Mouse (Mus musculus): ENCODE data around the gene Ddx39. TPM values are rescaled to one million over a fixed set of nuclear protein-coding genes. Genes with fewer than 3 reads are reported as not detected.
A peak's percentile ranks its signal among the peaks of the same experiment; 100 is the strongest.

The Ddx39 gene
- polyA plus RNA-seq, 1 experiment from 2014 or later, result 142 TPM

DNA sequence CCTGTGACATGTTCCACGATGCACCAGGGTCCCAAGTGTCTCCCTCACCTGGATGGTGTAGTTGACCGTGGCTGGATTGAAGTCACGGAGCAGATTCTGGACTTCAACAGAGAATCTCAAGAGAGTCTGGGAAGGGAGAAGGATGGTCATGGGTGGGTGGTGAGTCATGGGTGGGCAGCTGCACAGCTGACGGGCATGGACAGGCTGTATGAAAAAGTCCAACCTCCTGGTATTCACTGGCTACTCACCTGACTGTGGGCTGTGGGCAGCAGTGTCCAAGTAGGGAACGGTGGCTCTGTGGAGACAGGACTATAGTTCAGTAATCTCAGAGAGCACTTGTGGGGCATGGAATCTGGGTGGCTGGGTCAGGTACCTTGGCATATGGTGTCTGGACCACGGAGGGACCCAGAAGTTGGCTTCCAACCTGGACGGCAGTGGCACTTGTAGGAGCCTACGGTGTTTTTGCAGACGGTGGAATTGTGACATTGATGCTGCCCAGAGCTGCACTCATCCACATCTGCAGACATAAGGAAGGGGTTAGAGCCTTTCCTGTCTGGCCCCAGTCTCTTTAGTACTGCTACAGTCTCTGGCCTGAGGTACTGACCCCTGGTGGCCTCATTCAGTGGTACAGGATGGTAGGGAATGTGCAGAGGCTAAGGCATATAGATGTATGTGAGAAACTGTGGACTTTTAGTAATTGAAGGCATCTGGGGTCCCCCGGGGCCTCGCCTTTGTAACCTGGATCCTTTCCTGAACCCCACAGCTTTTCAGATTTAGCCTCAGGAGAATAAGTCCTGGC, 14.2 kb downstream of the Ddx39 start:
- ATAC-seq (ENCODE audit: low FRiP score, low read depth), result 0 out of 2 replicates have a peak, but pooled peaks have one; percentile 8
- Histone ChIP-seq H3K4me3 (no peak overlapping the region), H3K27me3 (replicated peaks) (peaks cover 5% of the 10 kb centered on the region; the same call in 1 of the 2 replicates), H3K4me2 (replicated peaks) (no peak overlapping the region), H3K9me3 (no peaks in the 10 kb centered on the region), H3K36me3 (peaks cover 22% of the 10 kb centered on the region), H3K4me1 (no peaks in the 10 kb centered on the region), H3K27ac (no peak overlapping the region), H3K9ac (no peak overlapping the region)
- WGBS, result 81% methylated on average over 11 of the region's 11 CpGs

DNA sequence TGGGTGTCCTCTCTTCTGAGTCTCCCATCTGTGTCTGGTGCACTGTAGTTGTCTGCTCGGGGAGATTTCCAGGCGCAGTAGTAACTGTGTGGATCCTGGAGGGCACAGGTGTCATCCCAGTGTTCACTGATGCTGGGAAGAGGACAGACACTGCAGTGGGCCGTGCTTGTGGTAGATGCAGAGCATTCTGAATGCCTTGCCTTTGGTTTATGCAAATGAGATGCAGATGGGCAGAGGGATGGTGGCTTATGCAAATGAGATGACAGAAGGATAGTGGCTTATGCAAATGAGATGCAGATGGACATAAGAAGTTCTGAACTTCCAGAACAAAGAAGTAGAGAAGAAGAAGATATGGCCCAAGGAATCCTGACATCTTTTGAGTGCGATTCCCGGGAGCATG, 16.9 kb downstream of the Ddx39 start:
- no peak overlapping the region for H3K9ac ChIP-seq
- H3K4me1 ChIP-seq, result no peaks in the 10 kb centered on the region
- H3K4me3 ChIP-seq, result no peak overlapping the region
- WGBS, result 70% methylated on average over 5 of the region's 5 CpGs
- H3K27ac ChIP-seq, result no peak overlapping the region
- peaks cover 12% of the 10 kb centered on the region; the same call in 1 of the 2 replicates for H3K27me3 ChIP-seq (replicated peaks)
- H3K36me3 ChIP-seq, result no peaks in the 10 kb centered on the region
- ATAC-seq (ENCODE audit: low FRiP score, low read depth), result no peak
- H3K9me3 ChIP-seq, result no peaks in the 10 kb centered on the region
- H3K4me2 ChIP-seq (replicated peaks), result no peak overlapping the region

DNA sequence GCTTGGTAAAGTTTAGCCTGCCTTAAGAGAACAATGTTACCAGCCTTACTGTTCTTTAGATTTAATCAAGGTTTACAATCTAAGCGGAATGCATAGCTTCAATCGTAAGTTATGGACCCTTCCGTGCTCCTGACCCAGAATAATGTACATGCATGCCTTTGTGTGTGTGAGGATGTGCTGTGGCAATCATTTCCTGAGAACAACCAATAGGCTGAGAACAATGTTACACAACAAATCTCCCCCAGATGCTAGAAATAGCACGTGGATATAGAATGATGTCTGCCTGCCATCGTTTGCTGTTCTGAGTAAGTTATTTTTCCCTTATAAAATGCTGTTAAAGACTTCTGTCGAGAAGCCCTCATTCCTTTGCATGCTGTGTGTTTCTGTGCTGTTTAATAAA, 17.9 kb downstream of the Ddx39 start:
- 82% methylated on average over 6 of the region's 6 CpGs for WGBS
- Histone ChIP-seq H3K27ac (no peak overlapping the region), H3K9ac (no peak overlapping the region), H3K4me3 (no peak overlapping the region), H3K36me3 (no peaks in the 10 kb centered on the region), H3K4me2 (replicated peaks) (no peak overlapping the region), H3K27me3 (replicated peaks) (peaks cover 12% of the 10 kb centered on the region; the same call in 1 of the 2 replicates), H3K9me3 (no peaks in the 10 kb centered on the region), H3K4me1 (peaks cover 4% of the 10 kb centered on the region; the same call in 1 of the 2 replicates)
- ATAC-seq (ENCODE audit: low FRiP score, low read depth), result no peak

DNA sequence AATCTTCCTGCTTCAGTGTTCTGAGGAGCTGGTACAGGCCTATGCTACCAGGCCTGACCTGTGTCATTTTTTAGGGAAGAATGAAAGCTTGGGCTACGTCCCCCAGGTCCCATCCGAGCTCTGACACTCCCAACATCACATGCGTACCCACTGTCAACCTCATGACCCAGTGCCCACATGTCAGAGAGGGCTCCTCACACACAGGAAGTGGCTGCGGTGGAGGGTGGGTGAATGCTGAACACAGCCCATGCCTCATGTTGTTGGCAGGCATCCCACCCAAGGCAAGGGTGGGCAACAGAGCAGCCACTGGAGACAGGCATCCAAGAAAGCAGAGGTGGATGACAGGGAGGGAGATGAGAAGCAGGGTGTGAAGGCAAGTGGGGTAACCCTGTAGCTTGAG, 21.7 kb downstream of the Ddx39 start:
- H3K4me1 ChIP-seq, result peaks cover 14% of the 10 kb centered on the region
- H3K4me2 ChIP-seq (replicated peaks), result no peak overlapping the region
- no peak overlapping the region for H3K4me3 ChIP-seq
- H3K9ac ChIP-seq, result no peak overlapping the region
- peaks cover 37% of the 10 kb centered on the region for H3K27me3 ChIP-seq (replicated peaks)
- no peaks in the 10 kb centered on the region for H3K36me3 ChIP-seq
- no peak overlapping the region for H3K27ac ChIP-seq
- ATAC-seq (ENCODE audit: low FRiP score, low read depth), result no peak
- 90% methylated on average over 4 of the region's 4 CpGs for WGBS
- no peaks in the 10 kb centered on the region for H3K9me3 ChIP-seq

DNA sequence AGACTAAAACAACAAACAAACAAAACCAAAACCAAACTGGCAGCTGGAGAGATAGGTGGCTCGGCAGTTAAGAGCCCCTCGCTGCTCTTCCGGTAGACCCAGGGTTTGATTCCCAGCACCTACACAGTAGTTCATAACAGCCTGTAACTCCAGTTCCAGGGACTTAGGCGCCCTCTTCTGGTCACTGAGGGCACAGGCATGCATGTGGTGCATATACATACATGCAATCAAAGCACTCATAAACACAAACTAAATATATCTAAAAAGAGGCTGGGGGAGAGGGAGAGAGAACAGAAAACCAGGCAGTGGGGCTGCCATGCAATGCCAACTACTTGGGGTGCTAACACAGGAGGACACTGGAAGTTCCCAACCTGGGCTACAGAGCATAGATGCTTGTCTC, 22.4 kb downstream of the Ddx39 start:
- Histone ChIP-seq H3K4me3 (no peak overlapping the region), H3K4me1 (peaks cover 14% of the 10 kb centered on the region), H3K4me2 (replicated peaks) (no peak overlapping the region), H3K36me3 (no peaks in the 10 kb centered on the region), H3K9ac (no peak overlapping the region), H3K9me3 (no peaks in the 10 kb centered on the region), H3K27ac (no peak overlapping the region), H3K27me3 (replicated peaks) (peaks cover 43% of the 10 kb centered on the region)
- no peak for ATAC-seq (ENCODE audit: low FRiP score, low read depth)
- 85% methylated on average over 4 of the region's 4 CpGs for WGBS

DNA sequence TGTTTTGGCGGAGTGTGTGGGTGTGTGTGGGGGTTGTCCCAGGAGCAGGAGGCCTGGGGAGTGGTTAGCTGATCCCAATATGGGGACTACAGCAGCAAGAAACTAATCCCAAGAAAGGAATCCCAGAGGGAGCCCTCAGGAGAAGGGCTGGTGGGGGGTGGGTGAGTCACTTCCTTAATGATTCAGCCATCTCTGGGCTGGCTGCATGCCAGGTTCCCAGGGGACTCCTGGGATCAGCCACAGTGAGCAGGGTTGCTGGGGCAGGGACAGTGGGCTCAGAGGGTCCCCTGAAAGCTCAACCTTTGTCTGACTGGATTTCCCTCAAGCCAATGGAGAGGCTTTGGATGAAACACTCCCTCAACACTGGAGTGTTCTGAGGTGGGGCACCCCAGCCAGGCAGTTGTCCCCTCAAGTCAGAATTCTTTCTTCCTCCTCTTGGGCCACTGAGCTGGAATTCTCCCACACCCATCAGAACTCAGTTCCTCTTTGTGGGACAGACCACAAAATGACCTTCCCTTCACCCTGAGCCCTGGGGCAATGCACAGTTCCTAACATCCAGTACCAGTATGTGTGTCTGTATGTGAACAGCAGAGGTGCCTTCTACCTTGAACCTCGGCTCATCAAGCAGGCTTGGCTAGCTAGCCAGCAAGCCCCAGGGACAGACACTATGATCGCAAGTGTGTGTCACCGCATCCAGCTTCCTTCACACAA, 23.0 kb downstream of the Ddx39 start:
- H3K36me3 ChIP-seq, result no peaks in the 10 kb centered on the region
- H3K4me2 ChIP-seq (replicated peaks), result peak overlapping the region; percentile 18; the same call in 1 of the 2 replicates
- H3K4me3 ChIP-seq, result no peak overlapping the region
- no peak overlapping the region for H3K9ac ChIP-seq
- peaks cover 14% of the 10 kb centered on the region for H3K4me1 ChIP-seq
- no peak overlapping the region for H3K27ac ChIP-seq
- H3K9me3 ChIP-seq, result no peaks in the 10 kb centered on the region
- 79% methylated on average over 4 of the region's 4 CpGs for WGBS
- no peak for ATAC-seq (ENCODE audit: low FRiP score, low read depth)
- peaks cover 44% of the 10 kb centered on the region for H3K27me3 ChIP-seq (replicated peaks)

DNA sequence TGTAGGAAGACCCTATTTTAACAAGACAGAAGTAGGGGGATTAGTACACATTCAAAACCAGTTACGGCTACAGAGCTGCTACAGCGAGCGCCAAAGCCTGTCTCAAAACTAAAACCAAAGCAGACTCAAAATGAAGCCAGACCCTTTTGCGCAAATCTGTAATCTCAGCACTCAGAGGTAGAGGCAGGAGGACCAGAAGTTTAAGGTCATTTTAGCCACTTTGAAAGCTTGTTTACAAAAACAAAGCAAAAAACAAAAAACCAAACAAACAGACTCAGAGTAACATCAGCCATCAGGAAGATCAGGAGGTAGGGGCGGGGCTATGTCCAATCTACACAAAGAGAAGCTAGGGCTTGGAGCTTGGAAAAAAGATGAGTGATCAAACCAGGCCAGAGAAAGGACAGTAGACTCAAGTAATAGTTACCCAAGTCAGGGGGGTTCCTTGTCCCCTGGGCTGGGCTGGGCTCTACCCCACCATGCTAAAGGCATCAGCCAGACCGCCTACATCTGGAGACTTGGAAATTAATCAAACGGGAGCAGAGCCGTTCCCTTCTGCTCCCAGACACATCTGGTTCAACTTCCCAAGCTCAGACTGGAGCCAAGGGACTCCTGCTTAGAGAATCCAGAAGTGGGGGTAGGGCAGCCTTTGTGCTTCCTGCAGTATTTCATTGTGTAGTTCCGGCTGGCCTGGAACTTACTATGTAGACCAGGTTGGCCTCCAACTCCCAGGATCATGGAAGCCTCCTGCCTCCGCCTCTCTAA, 24.2 kb downstream of the Ddx39 start:
- ATAC-seq (ENCODE audit: low FRiP score, low read depth), result no peak
- Histone ChIP-seq H3K27ac (no peak overlapping the region), H3K9me3 (no peaks in the 10 kb centered on the region), H3K36me3 (no peaks in the 10 kb centered on the region), H3K27me3 (replicated peaks) (peaks cover 39% of the 10 kb centered on the region), H3K4me3 (no peak overlapping the region), H3K4me2 (replicated peaks) (0 out of 2 replicates have a peak overlapping the region, but pooled peaks have one; percentile 18), H3K9ac (no peak overlapping the region), H3K4me1 (peaks cover 14% of the 10 kb centered on the region)
- 79% methylated on average over 10 of the region's 10 CpGs for WGBS

DNA sequence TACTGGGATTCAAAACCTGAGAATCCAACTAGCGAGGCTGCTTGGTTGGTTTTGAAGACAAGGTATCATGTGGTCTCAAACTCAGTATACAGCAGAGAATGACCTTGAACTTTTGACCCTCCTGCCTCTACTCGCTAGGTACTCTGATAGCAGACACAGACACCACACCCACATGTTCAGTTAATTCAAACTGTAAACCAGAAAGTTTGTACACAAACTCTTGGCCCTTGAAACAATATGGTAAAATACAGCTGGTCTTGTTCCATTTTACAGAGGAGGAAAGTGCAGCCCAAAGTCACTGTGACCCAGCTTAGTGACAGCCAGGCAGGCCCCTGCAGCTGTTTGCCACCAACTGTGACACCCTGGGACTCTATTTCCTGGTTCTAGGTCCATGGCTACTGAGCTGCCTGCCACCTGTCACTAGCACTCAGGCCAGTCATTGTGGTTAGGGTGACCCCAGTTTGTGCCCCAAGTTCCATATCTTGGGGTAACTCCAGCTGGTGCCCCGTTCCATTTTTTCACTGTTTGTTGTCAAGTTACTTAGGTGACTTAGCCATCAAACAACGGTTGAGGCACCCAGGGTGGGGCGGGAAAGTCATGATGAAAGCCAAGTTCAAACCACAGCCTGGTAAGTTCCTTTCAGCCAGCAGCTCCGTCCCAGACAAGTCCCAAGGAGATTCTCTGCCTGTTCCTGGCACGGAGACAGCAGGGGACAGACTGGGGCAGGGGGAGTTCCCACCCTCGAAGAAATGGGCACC, 24.9 kb downstream of the Ddx39 start:
- Histone ChIP-seq H3K4me1 (peaks cover 14% of the 10 kb centered on the region), H3K4me3 (no peak overlapping the region; the same call in 1 of the 2 replicates), H3K27ac (no peak overlapping the region), H3K4me2 (replicated peaks) (peak overlapping the region; percentile 88; the same call in 1 of the 2 replicates), H3K27me3 (replicated peaks) (peaks cover 35% of the 10 kb centered on the region), H3K36me3 (no peaks in the 10 kb centered on the region), H3K9me3 (no peaks in the 10 kb centered on the region), H3K9ac (no peak overlapping the region)
- ATAC-seq (ENCODE audit: low FRiP score, low read depth), result no peak
- WGBS, result 40% methylated on average over 8 of the region's 8 CpGs

DNA sequence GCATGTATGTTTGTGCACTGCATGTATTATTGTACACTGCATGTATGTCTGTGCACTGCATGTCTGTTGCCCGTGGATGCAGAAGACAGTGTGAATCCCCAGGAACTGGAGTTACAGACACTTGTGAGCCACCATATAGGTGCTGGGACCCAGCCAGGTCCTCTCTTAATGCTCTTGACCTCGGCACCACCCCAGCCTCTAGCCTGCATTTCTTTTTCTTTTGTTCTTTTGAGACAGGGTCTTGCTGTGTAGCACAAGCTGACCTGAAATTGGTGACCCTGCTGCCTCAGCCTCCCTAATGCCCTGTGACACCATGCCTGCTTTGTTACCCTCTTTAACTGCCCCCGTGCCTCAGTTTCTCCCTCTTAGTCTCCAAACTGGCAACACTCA, 25.6 kb downstream of the Ddx39 start:
- H3K4me3 ChIP-seq, result peak overlapping the region; percentile 43
- peak overlapping the region; percentile 55 for H3K9ac ChIP-seq
- H3K27ac ChIP-seq, result no peak overlapping the region
- H3K4me2 ChIP-seq (replicated peaks), result peak overlapping the region; percentile 88
- H3K36me3 ChIP-seq, result no peaks in the 10 kb centered on the region
- H3K4me1 ChIP-seq, result peaks cover 14% of the 10 kb centered on the region
- no peaks in the 10 kb centered on the region for H3K9me3 ChIP-seq
- 6% methylated on average over 3 of the region's 3 CpGs for WGBS
- H3K27me3 ChIP-seq (replicated peaks), result peaks cover 35% of the 10 kb centered on the region
- ATAC-seq (ENCODE audit: low FRiP score, low read depth), result no peak

DNA sequence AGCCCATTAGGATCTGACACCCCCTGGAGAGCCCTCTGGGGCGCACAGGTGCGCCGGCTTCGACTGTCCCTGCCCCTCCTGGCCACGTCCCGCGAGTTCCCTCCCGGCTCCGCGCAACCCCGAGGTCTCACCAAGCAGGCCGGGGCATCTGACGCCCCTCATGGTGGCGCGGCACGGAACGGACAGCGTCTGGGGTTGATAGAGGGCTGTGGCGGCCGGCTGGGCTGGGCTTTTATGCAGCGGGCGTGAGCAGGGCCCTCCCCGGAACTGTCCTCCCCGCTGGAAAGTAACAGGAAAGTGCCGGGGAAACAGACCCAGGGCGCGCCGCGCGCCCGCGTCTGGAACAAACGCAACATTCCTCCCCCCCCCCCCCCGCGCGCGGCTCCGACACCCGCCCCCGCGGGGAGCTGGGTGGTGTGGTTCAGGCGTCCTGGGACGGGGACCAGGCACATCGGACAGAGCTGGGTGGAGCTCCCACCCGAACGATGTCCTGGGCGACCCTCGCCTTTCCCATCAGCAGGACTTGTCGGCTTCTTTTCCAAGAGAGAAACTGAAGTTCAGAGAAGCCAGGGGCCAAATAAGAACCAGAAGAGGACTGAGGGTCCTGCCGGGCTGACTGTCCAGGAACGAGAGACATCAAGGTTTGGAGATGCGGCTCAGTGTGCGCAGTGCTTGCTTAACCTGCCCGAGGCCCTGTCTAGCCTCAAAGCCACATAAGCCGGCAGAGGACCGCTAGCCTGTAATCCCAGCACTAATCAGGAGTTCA, 26.2 kb downstream of the Ddx39 start, which contains the start of gene Adgre5:
TSS of gene Adgre5 (minus strand) at position 351 of the 766 bp plus-strand sequence.
- Histone ChIP-seq H3K36me3 (no peaks in the 10 kb centered on the region), H3K27ac (no peak within 1 kb of the TSS), H3K9me3 (no peaks in the 10 kb centered on the region), H3K4me2 (replicated peaks) (peak within 1 kb of the TSS; percentile 88), H3K4me3 (peak within 1 kb of the TSS; percentile 43), H3K4me1 (peaks cover 14% of the 10 kb centered on the region), H3K9ac (peak within 1 kb of the TSS; percentile 55), H3K27me3 (replicated peaks) (peaks cover 32% of the 10 kb centered on the region)
- WGBS, result under 1% methylated on average over 54 of the region's 56 CpGs
- peak; percentile 61; the same call in 1 of the 2 replicates for ATAC-seq (ENCODE audit: low FRiP score, low read depth)
